Mouse (Mus musculus): ENCODE measurements around the gene 1110004F10Rik.

Gene 1110004F10Rik

GRCm38 (mm10) chr7:116149568-116149967 is 110.4 kb downstream of the 1110004F10Rik start:
- no peak for DNase-seq

GRCm38 (mm10) chr7:116153781-116154368 is 114.7 kb downstream of the 1110004F10Rik start:
- no peak for DNase-seq

Measured in kidney, adult 18-20 months (tissue).